Mouse (Mus musculus): ENCODE measurements around the gene Nrde2. TPM values are rescaled to one million over a fixed set of nuclear protein-coding genes. Genes with fewer than 3 reads are reported as not detected.

The Nrde2 gene
- polyA plus RNA-seq, 1 experiment from 2014 or later = 10.8 TPM

DNA sequence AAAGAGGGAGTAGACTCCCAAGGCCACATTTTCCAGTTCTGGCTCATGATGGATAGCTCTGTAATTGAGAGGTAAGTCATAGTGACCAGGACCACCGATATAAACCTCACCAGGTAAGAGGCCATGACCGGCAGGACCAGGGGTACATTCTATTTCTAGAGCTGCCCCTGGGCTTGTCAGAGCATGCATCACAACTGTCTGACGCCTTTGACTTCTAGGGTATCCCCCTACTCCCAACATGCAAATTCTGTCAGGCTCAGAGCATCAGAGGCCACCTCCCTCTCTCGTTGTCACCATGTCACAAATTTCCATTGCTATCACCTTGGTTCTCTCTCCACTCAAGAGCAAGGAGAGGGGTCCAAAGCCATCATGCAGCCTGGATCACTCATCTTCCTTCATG lies 68.7 kb downstream of the Nrde2 start:
- Histone ChIP-seq H3K4me1 (replicated peaks) (no peaks in the 10 kb centered on the region), H3K4me2 (no peak overlapping the region), H3K9me3 (replicated peaks) (no peaks in the 10 kb centered on the region), H3K4me3 (no peak overlapping the region), H3K27me3 (replicated peaks) (no peaks in the 10 kb centered on the region), H3K36me3 (no peaks in the 10 kb centered on the region), H3K9ac (no peak overlapping the region), H3K27ac (ENCODE audit: poor library complexity, severe bottlenecking) (no peak overlapping the region)
- no peak for ATAC-seq (ENCODE audit: insufficient number of reproducible peaks, low FRiP score)
- 77% methylated on average over 4 of the region's 4 CpGs for WGBS

- no peak for ATAC-seq (ENCODE audit: insufficient number of reproducible peaks, low FRiP score)
- Histone ChIP-seq H3K27me3 (replicated peaks) (no peaks in the 10 kb centered on the region), H3K27ac (ENCODE audit: poor library complexity, severe bottlenecking) (no peak overlapping the region), H3K9me3 (replicated peaks) (no peaks in the 10 kb centered on the region), H3K4me3 (no peak overlapping the region), H3K36me3 (no peaks in the 10 kb centered on the region), H3K4me1 (replicated peaks) (peaks cover 4% of the 10 kb centered on the region), H3K9ac (no peak overlapping the region), H3K4me2 (no peak overlapping the region)
- WGBS = 70% methylated on average over 5 of the region's 5 CpGs
Measured at GRCm38 (mm10) chr12:100089265-100089664, 70.2 kb downstream of the Nrde2 start.

GRCm38 (mm10) chr12:100088026-100088425 lies 71.4 kb downstream of the Nrde2 start:
- H3K9ac ChIP-seq = no peak overlapping the region
- no peak for ATAC-seq (ENCODE audit: insufficient number of reproducible peaks, low FRiP score)
- H3K4me1 ChIP-seq (replicated peaks) = peaks cover 10% of the 10 kb centered on the region
- no peak overlapping the region for H3K4me3 ChIP-seq
- 71% methylated on average over 3 of the region's 3 CpGs for WGBS
- no peak overlapping the region for H3K27ac ChIP-seq (ENCODE audit: poor library complexity, severe bottlenecking)
- H3K36me3 ChIP-seq = no peaks in the 10 kb centered on the region
- H3K4me2 ChIP-seq = no peak overlapping the region
- H3K9me3 ChIP-seq (replicated peaks) = no peaks in the 10 kb centered on the region
- no peaks in the 10 kb centered on the region for H3K27me3 ChIP-seq (replicated peaks)

- Histone ChIP-seq H3K4me3 (no peak overlapping the region), H3K9me3 (replicated peaks) (0 out of 2 replicates have a peak, but pooled peaks cover 6% of the 10 kb centered on the region), H3K4me1 (replicated peaks) (peaks cover 10% of the 10 kb centered on the region), H3K36me3 (no peaks in the 10 kb centered on the region), H3K9ac (no peak overlapping the region), H3K27ac (ENCODE audit: poor library complexity, severe bottlenecking) (no peak overlapping the region), H3K27me3 (replicated peaks) (no peaks in the 10 kb centered on the region), H3K4me2 (no peak overlapping the region)
- ATAC-seq (ENCODE audit: insufficient number of reproducible peaks, low FRiP score) = no peak
- 53% methylated on average over 8 of the region's 8 CpGs for WGBS
Measured at GRCm38 (mm10) chr12:100079636-100080286, 79.7 kb downstream of the Nrde2 start.

- 81% methylated on average over 4 of the region's 4 CpGs for WGBS
- no peak for ATAC-seq (ENCODE audit: insufficient number of reproducible peaks, low FRiP score)
Measured at GRCm38 (mm10) chr12:100075715-100076114, 83.7 kb downstream of the Nrde2 start.

More at GRCm38 (mm10) chr12:100075715-100076114, 83.7 kb downstream of the Nrde2 start:
- Histone ChIP-seq H3K4me2 (no peak overlapping the region), H3K36me3 (no peaks in the 10 kb centered on the region), H3K27me3 (replicated peaks) (no peaks in the 10 kb centered on the region), H3K4me1 (replicated peaks) (peaks cover 4% of the 10 kb centered on the region), H3K9me3 (replicated peaks) (0 out of 2 replicates have a peak, but pooled peaks cover 2% of the 10 kb centered on the region), H3K4me3 (no peak overlapping the region), H3K27ac (ENCODE audit: poor library complexity, severe bottlenecking) (no peak overlapping the region), H3K9ac (no peak overlapping the region)

Other genes with a start within 250 kb of the Nrde2 start
- gene Kcnk13, start 195.2 kb downstream of the Nrde2 start, polyA plus RNA-seq (2016; fragmentation: Nextera tagmentation; extraction: Ambion mirVana) = 0.12 and 0.27 TPM in 2 replicates
- 210 and 221 TPM in 2 replicates for gene Psmc1, start 49.5 kb downstream of the Nrde2 start, polyA plus RNA-seq (2016; fragmentation: Nextera tagmentation; extraction: Ambion mirVana)
- 849 and 887 TPM in 2 replicates for gene Calm1, start 39.8 kb upstream of the Nrde2 start, polyA plus RNA-seq (2016; fragmentation: Nextera tagmentation; extraction: Ambion mirVana)